Mouse (Mus musculus) neural tube, embryonic 11.5 days (tissue): ENCODE data around the gene Cmip. TPM values are rescaled to one million over a fixed set of nuclear protein-coding genes. Genes with fewer than 3 reads are reported as not detected.
A peak's percentile ranks its signal among the peaks of the same experiment; 100 is the strongest.

Source experiments
- ATAC-seq: fragments of 200-750 bp; cut with Nextera tagmentation; 2 replicates; pipeline ENCODE4 v1.8.0; 2017; ENCODE audit warnings: moderate number of reproducible peaks, mild to moderate bottlenecking, moderate TSS enrichment, moderate library complexity; ENCODE audit not compliant: insufficient read depth, low FRiP score, low TSS enrichment
- DNase-seq: peaks from one replicate; pipeline ENCODE4 v3.0.0-alpha.2; 2015; ENCODE audit warnings: low spot score
- H3K27ac ChIP-seq: fragments of 300-500 bp; sonication (generic); 2 replicates; pipeline ENCODE4 v1.5.1; 2014; ENCODE audit warnings: low read depth, mild to moderate bottlenecking, low read length
- H3K27me3 ChIP-seq: fragments of 300-500 bp; sonication (generic); 2 replicates; pipeline ENCODE4 v1.6.1; 2014; ENCODE audit warnings: mild to moderate bottlenecking, low read length, mixed read lengths; ENCODE audit not compliant: control insufficient read depth, insufficient read depth
- H3K36me3 ChIP-seq: fragments of 300-500 bp; sonication (generic); 2 replicates; pipeline ENCODE4 v1.6.1; 2014; ENCODE audit warnings: mild to moderate bottlenecking, low read length, moderate library complexity, mixed read lengths; ENCODE audit not compliant: control insufficient read depth, insufficient read depth
- H3K4me1 ChIP-seq: fragments of 300-500 bp; sonication (generic); 2 replicates; pipeline ENCODE4 v1.6.1; 2014; ENCODE audit warnings: low read length, mixed read lengths; ENCODE audit not compliant: control insufficient read depth, insufficient read depth
- H3K4me2 ChIP-seq: fragments of 300-500 bp; sonication (generic); 2 replicates; pipeline ENCODE4 v1.6.1; 2014; ENCODE audit warnings: low read depth, mild to moderate bottlenecking, moderate library complexity
- H3K4me3 ChIP-seq: fragments of 300-500 bp; sonication (generic); 2 replicates; pipeline ENCODE4 v1.5.1; 2014; ENCODE audit warnings: low read depth, low read length
- H3K9ac ChIP-seq: fragments of 300-500 bp; sonication (generic); 2 replicates; pipeline ENCODE4 v1.6.1; 2014; ENCODE audit warnings: mild to moderate bottlenecking, low read length
- H3K9me3 ChIP-seq: fragments of 300-500 bp; sonication (generic); 2 replicates; pipeline ENCODE4 v1.6.1; 2016; ENCODE audit warnings: low read length; ENCODE audit not compliant: control insufficient read depth
- WGBS: fragments of 180-500 bp; shearing (Covaris S2); extraction: QIAGEN DNeasy Blood & Tissue Kit; methylation state at CpG from one replicate; pipeline ENCODE4 v1.1.7; 2014; 5-methylcytosine and 5-hydroxymethylcytosine counted together
- polyA plus RNA-seq: library from polyadenylated mRNA; unstranded; fragments of >200 nt; fragmentation: Nextera tagmentation; extraction: Ambion mirVana; gene quantifications from 2 replicates; pipeline ENCODE4 v1.2.1, GENCODE M21; 2014

Gene Cmip
- polyA plus RNA-seq, 1 experiment from 2014 or later = 56.7 TPM

- Histone ChIP-seq H3K27me3 (no peaks in the 10 kb centered on the region), H3K27ac (no peak overlapping the region), H3K4me3 (no peak overlapping the region), H3K9ac (no peak overlapping the region), H3K9me3 (no peaks in the 10 kb centered on the region), H3K36me3 (peaks cover 2% of the 10 kb centered on the region), H3K4me1 (no peaks in the 10 kb centered on the region), H3K4me2 (no peak overlapping the region)
- no peak for ATAC-seq
- 60% methylated on average over 3 of the region's 5 CpGs for WGBS
- DNase-seq = no peak
Observed at GRCm38 (mm10) chr8:117458440-117458839, 201.6 kb downstream of the Cmip start.

- Histone ChIP-seq H3K9me3 (no peaks in the 10 kb centered on the region), H3K4me2 (no peak overlapping the region), H3K36me3 (no peaks in the 10 kb centered on the region; the same call in 1 of the 2 replicates), H3K4me3 (no peak overlapping the region), H3K27me3 (no peaks in the 10 kb centered on the region), H3K27ac (0 out of 2 replicates have a peak overlapping the region, but pooled peaks have one; percentile 34), H3K9ac (no peak overlapping the region), H3K4me1 (no peaks in the 10 kb centered on the region)
- DNase-seq = no peak
- WGBS = 74% methylated on average over 11 of the region's 11 CpGs
- ATAC-seq = no peak
Observed at GRCm38 (mm10) chr8:117462701-117463284, 205.9 kb downstream of the Cmip start.

GRCm38 (mm10) chr8:117464525-117464924 is 207.7 kb downstream of the Cmip start:
- no peak overlapping the region for H3K27ac ChIP-seq
- no peaks in the 10 kb centered on the region; the same call in 1 of the 2 replicates for H3K36me3 ChIP-seq
- 94% methylated on average over 6 of the region's 6 CpGs for WGBS
- no peak overlapping the region for H3K4me2 ChIP-seq
- ATAC-seq (no peak), DNase-seq (no peak)
- H3K4me1 ChIP-seq = no peaks in the 10 kb centered on the region
- no peak overlapping the region for H3K9ac ChIP-seq
- H3K4me3 ChIP-seq = no peak overlapping the region
- no peaks in the 10 kb centered on the region for H3K27me3 ChIP-seq
- no peaks in the 10 kb centered on the region for H3K9me3 ChIP-seq

- Histone ChIP-seq H3K36me3 (no peaks in the 10 kb centered on the region; the same call in 1 of the 2 replicates), H3K9me3 (no peaks in the 10 kb centered on the region), H3K4me3 (no peak overlapping the region), H3K27ac (no peak overlapping the region), H3K4me2 (no peak overlapping the region), H3K27me3 (no peaks in the 10 kb centered on the region), H3K4me1 (0 out of 2 replicates have a peak, but pooled peaks cover 3% of the 10 kb centered on the region), H3K9ac (no peak overlapping the region)
- WGBS = 50% methylated on average over 5 of the region's 5 CpGs
- ATAC-seq (0 out of 2 replicates have a peak, but pooled peaks have one; percentile 25), DNase-seq (peak; percentile 68)
Observed at GRCm38 (mm10) chr8:117465250-117465649, 208.4 kb downstream of the Cmip start.

GRCm38 (mm10) chr8:117467466-117467865 is 210.6 kb downstream of the Cmip start:
- ATAC-seq = no peak
- H3K4me2 ChIP-seq = no peak overlapping the region
- no peaks in the 10 kb centered on the region for H3K9me3 ChIP-seq
- no peak overlapping the region for H3K27ac ChIP-seq
- no peaks in the 10 kb centered on the region for H3K27me3 ChIP-seq
- WGBS = 91% methylated on average over 10 of the region's 10 CpGs
- DNase-seq = no peak
- H3K4me1 ChIP-seq = peaks cover 6% of the 10 kb centered on the region; the same call in 1 of the 2 replicates
- no peaks in the 10 kb centered on the region for H3K36me3 ChIP-seq
- H3K4me3 ChIP-seq = no peak overlapping the region
- no peak overlapping the region for H3K9ac ChIP-seq

- peak; percentile 45 for ATAC-seq
- Histone ChIP-seq H3K27me3 (no peaks in the 10 kb centered on the region), H3K4me3 (0 out of 2 replicates have a peak overlapping the region, but pooled peaks have one; percentile 12), H3K4me2 (peak overlapping the region; percentile 34), H3K36me3 (no peaks in the 10 kb centered on the region), H3K9me3 (no peaks in the 10 kb centered on the region), H3K27ac (peak overlapping the region; percentile 58), H3K4me1 (peaks cover 6% of the 10 kb centered on the region; the same call in 1 of the 2 replicates), H3K9ac (peak overlapping the region; percentile 48)
- no peak for DNase-seq
- WGBS = 29% methylated on average over 16 of the region's 16 CpGs
Observed at GRCm38 (mm10) chr8:117469431-117470341, 212.8 kb downstream of the Cmip start.

GRCm38 (mm10) chr8:117470342-117470781 is 213.5 kb downstream of the Cmip start:
- peak overlapping the region; percentile 12; the same call in 1 of the 2 replicates for H3K4me3 ChIP-seq
- H3K36me3 ChIP-seq = no peaks in the 10 kb centered on the region
- ATAC-seq (peak; percentile 90), DNase-seq (peak; percentile 89)
- peak overlapping the region; percentile 34 for H3K4me2 ChIP-seq
- peaks cover 6% of the 10 kb centered on the region; the same call in 1 of the 2 replicates for H3K4me1 ChIP-seq
- peak overlapping the region; percentile 48 for H3K9ac ChIP-seq
- no peaks in the 10 kb centered on the region for H3K27me3 ChIP-seq
- WGBS = under 1% methylated on average over 10 of the region's 14 CpGs
- H3K9me3 ChIP-seq = no peaks in the 10 kb centered on the region
- H3K27ac ChIP-seq = peak overlapping the region; percentile 58

GRCm38 (mm10) chr8:117471174-117471573 is 214.3 kb downstream of the Cmip start:
- Histone ChIP-seq H3K4me3 (no peak overlapping the region), H3K27ac (no peak overlapping the region), H3K9ac (no peak overlapping the region), H3K36me3 (no peaks in the 10 kb centered on the region), H3K4me1 (peaks cover 6% of the 10 kb centered on the region; the same call in 1 of the 2 replicates), H3K9me3 (no peaks in the 10 kb centered on the region), H3K27me3 (no peaks in the 10 kb centered on the region), H3K4me2 (no peak overlapping the region)
- DNase-seq (peak; percentile 76), ATAC-seq (no peak)
- WGBS = 28% methylated on average over 3 of the region's 3 CpGs
